Mouse (Mus musculus): ENCODE results near the gene Hand2. TPM values are rescaled to one million over a fixed set of nuclear protein-coding genes. Genes with fewer than 3 reads are reported as not detected.

Hand2 gene
- total and polyA plus RNA-seq, 2 experiments = 2.0 to 3.9 TPM

GRCm38 (mm10) chr8:57317107-57317506, 3.7 kb upstream of the Hand2 start:
- no peak overlapping the region for H3K9ac ChIP-seq (ENCODE audit: low read depth, low read length)
- no peak overlapping the region; the same call in 1 of the 2 replicates for H3K27ac ChIP-seq (replicated peaks; ENCODE audit: insufficient read depth, low read depth, low read length)
- no peak for TF ChIP-seq POLR2A (IDR thresholded peaks at IDR 0.05; ENCODE audit: extremely low read depth, insufficient read depth, low read length)
- TF ChIP-seq CTCF (IDR thresholded peaks at IDR 0.05; ENCODE audit: low read depth, low read length) = no peak
- H3K4me1 ChIP-seq (ENCODE audit: control insufficient read depth, insufficient read depth, low read length) = no peaks in the 10 kb centered on the region
- no peak overlapping the region for H3K4me3 ChIP-seq (ENCODE audit: insufficient read depth, low read depth, low read length)
- no peaks in the 10 kb centered on the region for H3K36me3 ChIP-seq (ENCODE audit: control insufficient read depth, insufficient read depth, low read length)
- no peaks in the 10 kb centered on the region for H3K79me2 ChIP-seq (ENCODE audit: control insufficient read depth, insufficient read depth, low read length)
- no peak for DNase-seq (ENCODE audit: extremely low read depth, low read depth, low spot score)
- H3K27me3 ChIP-seq (ENCODE audit: control insufficient read depth, insufficient read depth, low read length) = peaks cover 29% of the 10 kb centered on the region

- H3K27me3 ChIP-seq (ENCODE audit: control insufficient read depth, insufficient read depth, low read length) = peaks cover 28% of the 10 kb centered on the region
- no peak overlapping the region; the same call in 1 of the 2 replicates for H3K9ac ChIP-seq (ENCODE audit: low read depth, low read length)
- peak overlapping the region; percentile 52 for H3K27ac ChIP-seq (replicated peaks; ENCODE audit: insufficient read depth, low read depth, low read length)
- no peaks in the 10 kb centered on the region for H3K36me3 ChIP-seq (ENCODE audit: control insufficient read depth, insufficient read depth, low read length)
- TF ChIP-seq CTCF (IDR thresholded peaks at IDR 0.05; ENCODE audit: low read depth, low read length) (no peak), POLR2A (IDR thresholded peaks at IDR 0.05; ENCODE audit: extremely low read depth, insufficient read depth, low read length) (no peak)
- WGBS = 10% methylated on average over 5 of the region's 5 CpGs
- peak overlapping the region; percentile 40; the same call in 1 of the 2 replicates for H3K4me3 ChIP-seq (ENCODE audit: insufficient read depth, low read depth, low read length)
- no peaks in the 10 kb centered on the region for H3K79me2 ChIP-seq (ENCODE audit: control insufficient read depth, insufficient read depth, low read length)
- H3K4me1 ChIP-seq (ENCODE audit: control insufficient read depth, insufficient read depth, low read length) = no peaks in the 10 kb centered on the region
- DNase-seq (ENCODE audit: extremely low read depth, low read depth, low spot score) = no peak
These were observed 2.8 kb upstream of the Hand2 start for GRCm38 (mm10) chr8:57317890-57318480.

- peak overlapping the region; percentile 52 for H3K4me3 ChIP-seq (ENCODE audit: insufficient read depth, low read depth, low read length)
- H3K36me3 ChIP-seq (ENCODE audit: control insufficient read depth, insufficient read depth, low read length) = no peaks in the 10 kb centered on the region
- DNase-seq (ENCODE audit: extremely low read depth, low read depth, low spot score) = no peak
- WGBS = 7% methylated on average over 17 of the region's 17 CpGs
- H3K27me3 ChIP-seq (ENCODE audit: control insufficient read depth, insufficient read depth, low read length) = peaks cover 20% of the 10 kb centered on the region
- H3K9ac ChIP-seq (ENCODE audit: low read depth, low read length) = peak overlapping the region; percentile 53
- TF ChIP-seq CTCF (IDR thresholded peaks at IDR 0.05; ENCODE audit: low read depth, low read length) (no peak), POLR2A (IDR thresholded peaks at IDR 0.05; ENCODE audit: extremely low read depth, insufficient read depth, low read length) (no peak)
- H3K79me2 ChIP-seq (ENCODE audit: control insufficient read depth, insufficient read depth, low read length) = no peaks in the 10 kb centered on the region
- peak overlapping the region; percentile 48 for H3K27ac ChIP-seq (replicated peaks; ENCODE audit: insufficient read depth, low read depth, low read length)
- no peaks in the 10 kb centered on the region for H3K4me1 ChIP-seq (ENCODE audit: control insufficient read depth, insufficient read depth, low read length)
These were observed 1.4 kb upstream of the Hand2 start for GRCm38 (mm10) chr8:57319092-57319980.

- peak overlapping the region; percentile 53 for H3K9ac ChIP-seq (ENCODE audit: low read depth, low read length)
- H3K4me3 ChIP-seq (ENCODE audit: insufficient read depth, low read depth, low read length) = peak overlapping the region; percentile 52
- H3K27ac ChIP-seq (replicated peaks; ENCODE audit: insufficient read depth, low read depth, low read length) = peak overlapping the region; percentile 48
- DNase-seq (ENCODE audit: extremely low read depth, low read depth, low spot score) = no peak
- H3K36me3 ChIP-seq (ENCODE audit: control insufficient read depth, insufficient read depth, low read length) = no peaks in the 10 kb centered on the region
- H3K27me3 ChIP-seq (ENCODE audit: control insufficient read depth, insufficient read depth, low read length) = peaks cover 20% of the 10 kb centered on the region
- H3K79me2 ChIP-seq (ENCODE audit: control insufficient read depth, insufficient read depth, low read length) = no peaks in the 10 kb centered on the region
- no peak for TF ChIP-seq POLR2A (IDR thresholded peaks at IDR 0.05; ENCODE audit: extremely low read depth, insufficient read depth, low read length)
- TF ChIP-seq CTCF (IDR thresholded peaks at IDR 0.05; ENCODE audit: low read depth, low read length) = no peak
- H3K4me1 ChIP-seq (ENCODE audit: control insufficient read depth, insufficient read depth, low read length) = no peaks in the 10 kb centered on the region
- 4% methylated on average over 22 of the region's 22 CpGs for WGBS
These were observed 700 bp upstream of the Hand2 start for GRCm38 (mm10) chr8:57319981-57320585.

- no peaks in the 10 kb centered on the region for H3K79me2 ChIP-seq (ENCODE audit: control insufficient read depth, insufficient read depth, low read length)
- TF ChIP-seq POLR2A (IDR thresholded peaks at IDR 0.05; ENCODE audit: extremely low read depth, insufficient read depth, low read length) (no peak), CTCF (IDR thresholded peaks at IDR 0.05; ENCODE audit: low read depth, low read length) (no peak)
- peak overlapping the region; percentile 64 for H3K4me3 ChIP-seq (ENCODE audit: insufficient read depth, low read depth, low read length)
- H3K36me3 ChIP-seq (ENCODE audit: control insufficient read depth, insufficient read depth, low read length) = no peaks in the 10 kb centered on the region
- peak overlapping the region; percentile 56 for H3K9ac ChIP-seq (ENCODE audit: low read depth, low read length)
- no peaks in the 10 kb centered on the region for H3K4me1 ChIP-seq (ENCODE audit: control insufficient read depth, insufficient read depth, low read length)
- peak overlapping the region; percentile 25 for H3K27ac ChIP-seq (replicated peaks; ENCODE audit: insufficient read depth, low read depth, low read length)
- WGBS = 3% methylated on average over 63 of the region's 64 CpGs
- no peak for DNase-seq (ENCODE audit: extremely low read depth, low read depth, low spot score)
- peaks cover 20% of the 10 kb centered on the region for H3K27me3 ChIP-seq (ENCODE audit: control insufficient read depth, insufficient read depth, low read length)
These were observed 1.4 kb downstream of the Hand2 start for GRCm38 (mm10) chr8:57321898-57322895.

All from liver, adult 2 months (tissue).